Mouse (Mus musculus): Measurements from ENCODE around the gene Cit. TPM values are rescaled to one million over a fixed set of nuclear protein-coding genes. Genes with fewer than 3 reads are reported as not detected.

Cit gene
- polyA plus RNA-seq, 1 experiment: 47.3 TPM

GRCm38 (mm10) chr5:115854370-115854769 is 9.3 kb downstream of the Cit start:
- TF ChIP-seq POLR2A (IDR thresholded peaks at IDR 0.05; ENCODE audit: borderline replicate concordance, insufficient read depth, low read length) (no peak), CTCF (IDR thresholded peaks at IDR 0.05; ENCODE audit: borderline replicate concordance, insufficient read depth, low read depth, low read length) (no peak)
- no peak overlapping the region for H3K4me3 ChIP-seq (replicated peaks; ENCODE audit: insufficient read depth, low read depth, low read length)
- H3K27ac ChIP-seq (ENCODE audit: insufficient read depth, low read length): no peak overlapping the region
- no peak for DNase-seq
- no peaks in the 10 kb centered on the region for H3K4me1 ChIP-seq (ENCODE audit: control insufficient read depth, insufficient read depth, low read length)
- no peaks in the 10 kb centered on the region for H3K27me3 ChIP-seq (ENCODE audit: control insufficient read depth, insufficient read depth, low read length)
- WGBS: 77% methylated on average over 12 of the region's 12 CpGs

DNA sequence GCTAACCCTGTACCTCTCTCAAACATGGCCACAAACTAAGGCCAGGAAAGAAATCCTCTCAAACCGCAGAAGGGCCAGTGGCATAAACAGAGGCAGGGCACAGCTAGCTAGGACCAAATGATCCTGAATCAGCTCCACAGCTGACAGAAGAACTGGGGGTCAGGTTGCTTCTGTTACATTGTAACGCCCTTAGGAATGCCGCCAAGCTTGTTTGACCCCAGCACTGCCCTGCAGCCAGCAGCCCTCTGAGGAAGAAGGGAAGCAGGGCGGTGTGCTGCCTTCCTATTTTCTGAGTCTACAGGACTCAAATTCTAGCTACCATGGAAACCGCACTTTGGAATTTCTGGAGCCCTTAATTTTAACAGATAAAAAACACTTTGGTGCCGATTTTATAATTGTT is 13.6 kb downstream of the Cit start:
- no peak overlapping the region for H3K4me3 ChIP-seq (replicated peaks; ENCODE audit: insufficient read depth, low read depth, low read length)
- no peak for DNase-seq
- WGBS: 75% methylated on average over 6 of the region's 6 CpGs
- H3K27me3 ChIP-seq (ENCODE audit: control insufficient read depth, insufficient read depth, low read length): no peaks in the 10 kb centered on the region
- no peaks in the 10 kb centered on the region for H3K4me1 ChIP-seq (ENCODE audit: control insufficient read depth, insufficient read depth, low read length)
- TF ChIP-seq CTCF (IDR thresholded peaks at IDR 0.05; ENCODE audit: borderline replicate concordance, insufficient read depth, low read depth, low read length) (no peak), POLR2A (IDR thresholded peaks at IDR 0.05; ENCODE audit: borderline replicate concordance, insufficient read depth, low read length) (no peak)
- no peak overlapping the region for H3K27ac ChIP-seq (ENCODE audit: insufficient read depth, low read length)

- 86% methylated on average over 9 of the region's 9 CpGs for WGBS
- no peaks in the 10 kb centered on the region for H3K4me1 ChIP-seq (ENCODE audit: control insufficient read depth, insufficient read depth, low read length)
- no peak for TF ChIP-seq CTCF (IDR thresholded peaks at IDR 0.05; ENCODE audit: borderline replicate concordance, insufficient read depth, low read depth, low read length)
- no peak for TF ChIP-seq POLR2A (IDR thresholded peaks at IDR 0.05; ENCODE audit: borderline replicate concordance, insufficient read depth, low read length)
- DNase-seq: no peak
- H3K27me3 ChIP-seq (ENCODE audit: control insufficient read depth, insufficient read depth, low read length): no peaks in the 10 kb centered on the region
- no peak overlapping the region for H3K27ac ChIP-seq (ENCODE audit: insufficient read depth, low read length)
- no peak overlapping the region for H3K4me3 ChIP-seq (replicated peaks; ENCODE audit: insufficient read depth, low read depth, low read length)
Observed at GRCm38 (mm10) chr5:115859461-115859860, 14.4 kb downstream of the Cit start.

- H3K27ac ChIP-seq (ENCODE audit: insufficient read depth, low read length): no peak overlapping the region
- no peaks in the 10 kb centered on the region for H3K4me1 ChIP-seq (ENCODE audit: control insufficient read depth, insufficient read depth, low read length)
- H3K4me3 ChIP-seq (replicated peaks; ENCODE audit: insufficient read depth, low read depth, low read length): no peak overlapping the region
- TF ChIP-seq CTCF (IDR thresholded peaks at IDR 0.05; ENCODE audit: borderline replicate concordance, insufficient read depth, low read depth, low read length): no peak
- TF ChIP-seq POLR2A (IDR thresholded peaks at IDR 0.05; ENCODE audit: borderline replicate concordance, insufficient read depth, low read length): no peak
- H3K27me3 ChIP-seq (ENCODE audit: control insufficient read depth, insufficient read depth, low read length): no peaks in the 10 kb centered on the region
- DNase-seq: no peak
- WGBS: 85% methylated on average over 10 of the region's 10 CpGs
Observed at GRCm38 (mm10) chr5:115861991-115862390, 16.9 kb downstream of the Cit start.

DNA sequence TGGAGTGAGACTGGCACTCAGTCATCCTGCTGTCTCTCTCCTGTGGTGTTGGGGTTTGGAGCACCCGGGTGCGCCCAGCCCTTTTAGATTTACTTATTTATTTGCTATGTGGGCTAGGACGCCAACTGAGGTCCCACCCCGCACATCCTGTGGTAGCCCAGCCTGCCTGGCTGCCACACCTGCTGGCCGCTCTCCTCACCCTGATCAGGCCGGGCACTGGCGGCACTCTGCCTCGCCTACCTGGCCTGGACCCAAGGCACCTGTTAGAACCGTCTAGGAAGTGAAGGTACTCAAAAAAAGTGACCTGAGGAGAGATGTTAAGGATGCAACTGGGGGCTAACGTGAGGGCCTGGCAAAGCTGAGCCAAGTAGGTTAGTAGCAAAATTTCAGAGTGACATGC is 17.4 kb downstream of the Cit start:
- 77% methylated on average over 10 of the region's 10 CpGs for WGBS
- Histone ChIP-seq H3K27ac (ENCODE audit: insufficient read depth, low read length) (no peak overlapping the region), H3K27me3 (ENCODE audit: control insufficient read depth, insufficient read depth, low read length) (no peaks in the 10 kb centered on the region), H3K4me3 (replicated peaks; ENCODE audit: insufficient read depth, low read depth, low read length) (no peak overlapping the region), H3K4me1 (ENCODE audit: control insufficient read depth, insufficient read depth, low read length) (no peaks in the 10 kb centered on the region)
- TF ChIP-seq POLR2A (IDR thresholded peaks at IDR 0.05; ENCODE audit: borderline replicate concordance, insufficient read depth, low read length) (no peak), CTCF (IDR thresholded peaks at IDR 0.05; ENCODE audit: borderline replicate concordance, insufficient read depth, low read depth, low read length) (no peak)
- DNase-seq: no peak

GRCm38 (mm10) chr5:115866296-115866695 is 21.2 kb downstream of the Cit start:
- 71% methylated on average over 11 of the region's 11 CpGs for WGBS
- no peak overlapping the region for H3K27ac ChIP-seq (ENCODE audit: insufficient read depth, low read length)
- TF ChIP-seq POLR2A (IDR thresholded peaks at IDR 0.05; ENCODE audit: borderline replicate concordance, insufficient read depth, low read length) (no peak), CTCF (IDR thresholded peaks at IDR 0.05; ENCODE audit: borderline replicate concordance, insufficient read depth, low read depth, low read length) (no peak)
- H3K27me3 ChIP-seq (ENCODE audit: control insufficient read depth, insufficient read depth, low read length): no peaks in the 10 kb centered on the region
- DNase-seq: no peak
- H3K4me1 ChIP-seq (ENCODE audit: control insufficient read depth, insufficient read depth, low read length): no peaks in the 10 kb centered on the region
- H3K4me3 ChIP-seq (replicated peaks; ENCODE audit: insufficient read depth, low read depth, low read length): no peak overlapping the region

GRCm38 (mm10) chr5:115868540-115868939 is 23.5 kb downstream of the Cit start:
- 44% methylated on average over 12 of the region's 12 CpGs for WGBS
- no peak for TF ChIP-seq POLR2A (IDR thresholded peaks at IDR 0.05; ENCODE audit: borderline replicate concordance, insufficient read depth, low read length)
- TF ChIP-seq CTCF (IDR thresholded peaks at IDR 0.05; ENCODE audit: borderline replicate concordance, insufficient read depth, low read depth, low read length): no peak
- Histone ChIP-seq H3K27me3 (ENCODE audit: control insufficient read depth, insufficient read depth, low read length) (no peaks in the 10 kb centered on the region), H3K27ac (ENCODE audit: insufficient read depth, low read length) (no peak overlapping the region), H3K4me3 (replicated peaks; ENCODE audit: insufficient read depth, low read depth, low read length) (no peak overlapping the region), H3K4me1 (ENCODE audit: control insufficient read depth, insufficient read depth, low read length) (no peaks in the 10 kb centered on the region)
- DNase-seq: no peak

DNA sequence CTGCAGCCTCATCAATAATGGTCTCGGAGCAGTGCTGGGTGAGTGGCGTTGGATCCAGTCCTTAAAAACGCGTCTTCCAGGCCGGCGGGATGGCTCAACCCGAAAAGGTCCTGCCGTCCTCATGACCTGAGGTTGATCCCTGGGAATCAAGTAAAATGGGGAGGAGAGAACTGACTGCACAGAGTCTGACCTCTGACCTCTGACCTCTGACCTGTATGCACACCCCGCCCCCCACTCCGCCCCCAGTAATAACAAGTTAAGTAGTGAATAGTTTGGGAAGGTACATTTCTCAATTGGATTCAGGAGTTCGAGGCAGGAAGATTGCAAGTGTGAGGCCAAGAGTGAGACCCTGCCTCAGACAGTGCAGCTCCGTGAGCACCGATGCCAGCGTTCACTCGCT is 24.1 kb downstream of the Cit start:
- WGBS: 70% methylated on average over 15 of the region's 15 CpGs
- DNase-seq: no peak
- H3K27ac ChIP-seq (ENCODE audit: insufficient read depth, low read length): no peak overlapping the region
- H3K4me1 ChIP-seq (ENCODE audit: control insufficient read depth, insufficient read depth, low read length): no peaks in the 10 kb centered on the region
- no peak overlapping the region for H3K4me3 ChIP-seq (replicated peaks; ENCODE audit: insufficient read depth, low read depth, low read length)
- H3K27me3 ChIP-seq (ENCODE audit: control insufficient read depth, insufficient read depth, low read length): no peaks in the 10 kb centered on the region
- TF ChIP-seq CTCF (IDR thresholded peaks at IDR 0.05; ENCODE audit: borderline replicate concordance, insufficient read depth, low read depth, low read length): no peak
- no peak for TF ChIP-seq POLR2A (IDR thresholded peaks at IDR 0.05; ENCODE audit: borderline replicate concordance, insufficient read depth, low read length)
